Mouse (Mus musculus): ENCODE measurements around the gene Taf9b.
"Not testable (repeated sequence)": the region's sequence is repeated elsewhere in the genome, so short reads cannot be mapped to it uniquely, and the experiment has no call there.

Taf9b gene

DNA sequence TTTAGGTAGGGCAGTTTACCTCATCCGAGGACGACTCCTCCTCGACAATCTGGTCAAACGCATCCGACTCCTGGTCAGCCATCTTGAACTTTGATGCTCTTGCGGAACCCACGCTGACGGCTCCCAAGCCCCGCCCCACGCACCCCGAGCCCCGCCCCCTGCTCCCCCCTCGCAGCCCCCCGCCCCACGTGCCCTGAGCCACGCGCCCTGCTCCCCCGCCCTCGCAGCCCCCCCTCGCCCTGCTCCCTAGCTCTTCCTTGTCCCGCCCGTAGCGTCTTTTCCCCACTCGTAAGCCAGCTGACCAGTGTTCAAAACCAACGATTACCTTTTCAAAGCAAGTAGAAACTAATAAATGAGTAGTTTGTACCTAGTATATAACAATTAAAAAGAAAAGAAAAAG lies at the start of gene Taf9b:
Taf9b (minus strand) TSS at position 101 of the 400 bp plus-strand sequence.
- no peak for DNase-seq

- DNase-seq = no peak
These were observed 34.3 kb upstream of the Taf9b start, which contains the start of gene Fnd3c2 for GRCm38 (mm10) chrX:106255276-106255675. Fnd3c2 (minus strand) TSS chrX:106255376.

DNA sequence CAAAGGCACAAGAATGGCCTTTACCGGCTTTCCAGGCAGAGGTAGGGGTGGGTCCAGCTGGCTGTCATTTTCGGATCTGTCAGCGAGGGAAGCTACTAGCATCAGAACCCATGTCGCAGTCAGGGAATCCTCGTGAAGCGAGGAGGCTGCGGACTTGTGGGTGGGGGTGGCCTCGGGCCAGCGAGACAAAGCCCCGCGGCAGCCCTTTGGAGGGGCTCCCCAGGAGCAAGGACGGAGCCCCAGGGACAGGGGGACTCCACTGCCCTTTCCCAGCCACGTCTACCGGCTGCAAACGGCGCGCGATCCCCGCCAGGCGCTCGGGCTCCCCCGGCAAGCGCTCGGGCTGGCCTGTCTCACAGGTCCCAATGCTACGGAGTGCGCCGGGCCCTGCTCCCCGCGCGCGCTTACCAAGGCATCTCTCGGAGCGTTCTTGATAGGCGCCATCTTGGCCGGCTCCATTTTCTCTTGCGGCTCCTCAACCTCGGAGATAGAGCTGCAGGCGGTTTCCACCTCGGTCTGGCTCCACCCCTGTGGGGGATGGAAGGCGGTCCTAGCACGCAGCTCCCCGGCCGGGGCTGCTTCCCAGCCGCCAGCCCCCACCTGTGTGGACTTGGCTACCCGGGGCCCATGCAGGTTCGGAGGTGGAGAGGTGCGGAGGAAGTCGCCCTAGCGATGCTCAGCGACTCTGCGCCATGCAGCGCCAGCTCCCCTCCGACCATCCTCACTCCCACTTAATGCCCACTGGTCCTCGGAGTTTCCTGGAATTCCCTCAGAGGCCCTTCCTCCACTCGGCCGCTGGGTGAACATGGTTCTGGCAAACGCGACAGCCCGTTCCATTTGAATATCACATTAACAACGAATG lies 1.6 kb downstream of the Taf9b start:
- DNase-seq = peak; percentile 78

DNA sequence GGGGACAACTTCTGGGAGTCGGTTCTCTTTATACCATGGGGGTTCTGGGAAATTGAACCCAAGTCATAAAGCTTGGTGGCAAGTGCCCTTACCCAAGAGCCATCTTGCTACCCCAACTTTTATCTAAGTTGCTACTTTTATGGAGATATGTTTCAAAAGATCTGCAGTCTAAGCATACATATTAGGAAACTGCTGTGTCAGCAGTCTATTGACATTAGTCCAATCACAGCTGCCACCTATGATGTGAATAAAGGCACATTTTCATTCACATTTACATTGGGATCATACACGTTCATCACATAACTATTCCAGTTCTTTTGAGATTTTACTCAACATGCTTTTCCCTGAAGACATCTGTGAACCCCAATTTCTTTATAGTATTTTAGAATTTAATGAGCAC lies 11.9 kb downstream of the Taf9b start:
- DNase-seq = no peak

DNA sequence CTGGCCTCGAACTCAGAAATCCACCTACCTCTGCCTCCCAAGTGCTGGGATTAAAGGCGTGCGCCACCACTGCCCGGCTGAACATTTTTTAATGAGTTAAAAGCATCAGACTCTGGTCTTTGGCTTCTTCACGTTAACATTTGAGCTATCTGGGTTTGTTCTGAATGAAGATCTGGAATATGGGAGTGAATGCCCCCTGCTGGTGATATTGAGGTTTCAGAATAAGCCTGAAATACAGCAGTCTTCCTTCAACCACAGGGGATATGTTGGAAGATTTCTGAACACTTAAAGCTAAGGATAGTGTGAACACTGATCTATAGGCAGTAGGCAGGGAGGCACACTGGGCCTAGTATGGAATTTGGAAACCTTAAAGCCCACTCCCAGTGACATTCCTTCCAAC lies 22.1 kb downstream of the Taf9b start:
- DNase-seq = no peak

GRCm38 (mm10) chrX:106197308-106197707 lies 23.6 kb downstream of the Taf9b start:
- DNase-seq = no peak

DNA sequence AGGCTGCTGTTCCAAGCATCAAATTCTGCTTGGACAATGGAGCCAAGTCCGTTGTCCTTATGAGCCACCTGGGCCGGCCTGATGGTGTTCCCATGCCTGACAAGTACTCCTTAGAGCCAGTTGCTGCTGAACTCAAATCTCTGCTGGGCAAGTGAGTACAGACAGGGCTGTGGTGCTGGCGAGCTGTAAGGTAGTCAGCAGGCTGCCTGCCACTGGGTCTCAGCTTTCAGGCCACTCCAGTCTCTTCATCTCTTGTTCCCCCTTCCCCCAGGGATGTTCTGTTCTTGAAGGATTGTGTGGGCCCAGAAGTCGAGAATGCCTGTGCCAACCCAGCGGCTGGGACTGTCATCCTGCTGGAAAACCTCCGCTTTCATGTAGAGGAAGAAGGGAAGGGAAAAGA lies 26.6 kb downstream of the Taf9b start:
- DNase-seq = not testable (repeated sequence)

GRCm38 (mm10) chrX:106190091-106190490 lies 30.9 kb downstream of the Taf9b start:
- no peak for DNase-seq

GRCm38 (mm10) chrX:106189356-106189755 lies 31.6 kb downstream of the Taf9b start:
- no peak for DNase-seq

DNA sequence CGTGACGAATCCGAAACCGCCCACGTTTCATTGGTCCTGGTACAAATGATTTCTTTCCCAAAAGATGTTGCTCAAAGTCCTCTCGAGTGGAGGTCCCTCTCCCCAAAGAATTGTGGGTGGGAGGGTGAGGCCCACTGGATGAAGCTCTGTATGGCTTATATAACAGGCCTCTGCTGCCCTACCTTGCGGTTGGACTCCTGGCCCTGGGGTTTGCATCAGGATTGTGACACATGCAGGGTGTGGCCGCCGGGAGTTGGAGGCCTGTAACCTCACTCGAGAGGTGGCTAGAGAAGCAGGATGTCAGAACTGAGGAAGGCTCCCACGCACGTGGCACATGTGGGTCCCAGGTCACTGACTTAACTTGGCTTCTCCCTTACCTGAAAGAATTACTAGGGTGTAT lies 33.2 kb downstream of the Taf9b start:
- peak; percentile 24 for DNase-seq

DNA sequence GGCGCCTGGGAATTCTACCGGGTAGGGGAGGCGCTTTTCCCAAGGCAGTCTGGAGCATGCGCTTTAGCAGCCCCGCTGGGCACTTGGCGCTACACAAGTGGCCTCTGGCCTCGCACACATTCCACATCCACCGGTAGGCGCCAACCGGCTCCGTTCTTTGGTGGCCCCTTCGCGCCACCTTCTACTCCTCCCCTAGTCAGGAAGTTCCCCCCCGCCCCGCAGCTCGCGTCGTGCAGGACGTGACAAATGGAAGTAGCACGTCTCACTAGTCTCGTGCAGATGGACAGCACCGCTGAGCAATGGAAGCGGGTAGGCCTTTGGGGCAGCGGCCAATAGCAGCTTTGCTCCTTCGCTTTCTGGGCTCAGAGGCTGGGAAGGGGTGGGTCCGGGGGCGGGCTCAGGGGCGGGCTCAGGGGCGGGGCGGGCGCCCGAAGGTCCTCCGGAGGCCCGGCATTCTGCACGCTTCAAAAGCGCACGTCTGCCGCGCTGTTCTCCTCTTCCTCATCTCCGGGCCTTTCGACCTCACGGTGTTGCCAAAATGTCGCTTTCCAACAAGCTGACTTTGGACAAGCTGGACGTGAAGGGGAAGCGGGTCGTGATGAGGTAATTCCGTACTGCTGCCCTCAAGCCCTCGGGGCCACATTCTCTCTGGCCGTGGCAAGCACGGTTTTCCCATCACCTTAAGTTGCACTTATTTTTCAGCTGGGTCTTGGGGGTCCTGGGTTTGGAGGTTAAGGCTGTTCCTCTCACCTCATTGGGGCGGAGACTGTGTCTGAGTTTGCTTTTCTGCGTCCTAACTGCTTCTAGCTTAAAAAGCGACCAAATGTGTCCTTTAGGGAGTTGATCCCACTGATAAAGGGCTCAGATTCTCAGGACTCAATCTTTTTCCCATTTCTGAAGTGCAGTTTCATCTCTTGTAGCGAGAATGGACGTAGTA lies 34.0 kb downstream of the Taf9b start, which contains the start of gene Pgk1:
Pgk1 (plus strand) TSS at position 388 of the 937 bp plus-strand sequence.
- peak; percentile 94 for DNase-seq

- peak; percentile 69 for DNase-seq
These were observed 35.3 kb downstream of the Taf9b start for GRCm38 (mm10) chrX:106185706-106186105.

DNA sequence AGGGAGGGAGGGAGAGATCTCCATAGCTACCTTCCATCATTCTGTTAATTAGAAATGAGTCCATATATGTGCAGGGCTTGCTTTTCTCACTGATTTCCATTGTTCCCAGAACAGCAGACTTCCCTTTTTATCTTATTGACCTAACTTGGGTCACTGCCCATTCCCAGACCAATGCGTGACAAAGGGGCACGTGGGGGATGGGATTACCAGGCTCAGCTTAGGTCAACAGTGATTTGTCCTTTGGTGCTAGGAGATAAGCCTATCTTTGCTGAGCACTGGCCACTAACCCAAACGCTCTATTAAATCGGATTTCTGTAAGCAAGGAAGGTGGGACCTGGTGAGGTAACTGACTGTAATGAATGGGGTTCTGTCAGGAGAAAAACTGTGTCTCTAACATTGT lies 36.7 kb downstream of the Taf9b start:
- peak; percentile 12 for DNase-seq

DNA sequence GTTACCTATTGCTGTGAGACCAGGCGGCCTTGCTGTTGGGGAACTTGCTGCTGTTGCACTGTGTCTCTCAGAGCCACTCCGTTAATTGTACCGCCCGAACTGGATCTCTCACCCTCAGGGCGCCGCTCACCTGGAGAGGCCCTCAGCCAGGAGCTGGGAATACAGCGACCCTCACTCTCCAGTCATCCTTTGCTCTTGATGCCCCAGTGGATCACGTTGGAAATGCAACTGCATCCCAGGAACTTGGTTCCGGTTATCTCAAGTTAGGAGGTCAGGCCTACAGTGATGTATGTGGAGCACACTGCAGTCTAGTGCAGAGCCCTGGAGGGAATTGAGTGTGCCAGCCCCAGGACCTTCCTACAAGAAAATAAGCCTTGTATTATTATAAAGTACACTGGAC lies 44.6 kb downstream of the Taf9b start:
- no peak for DNase-seq

DNA sequence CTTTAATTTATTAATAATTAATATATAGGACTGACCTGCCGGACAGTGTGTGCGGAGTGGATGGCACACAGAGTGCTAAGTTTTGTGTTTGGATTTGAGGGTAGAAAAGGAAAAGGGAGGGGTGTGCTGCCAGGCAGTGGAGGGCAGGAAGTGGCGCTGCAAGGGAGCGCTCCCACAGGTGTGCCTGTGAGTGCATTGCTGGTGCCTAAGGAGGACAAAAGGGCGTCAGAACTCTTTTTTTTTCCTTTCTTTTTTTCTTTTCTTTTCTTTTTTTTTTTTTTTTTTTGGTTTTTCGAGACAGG lies 49.2 kb downstream of the Taf9b start:
- no peak for DNase-seq

DNA sequence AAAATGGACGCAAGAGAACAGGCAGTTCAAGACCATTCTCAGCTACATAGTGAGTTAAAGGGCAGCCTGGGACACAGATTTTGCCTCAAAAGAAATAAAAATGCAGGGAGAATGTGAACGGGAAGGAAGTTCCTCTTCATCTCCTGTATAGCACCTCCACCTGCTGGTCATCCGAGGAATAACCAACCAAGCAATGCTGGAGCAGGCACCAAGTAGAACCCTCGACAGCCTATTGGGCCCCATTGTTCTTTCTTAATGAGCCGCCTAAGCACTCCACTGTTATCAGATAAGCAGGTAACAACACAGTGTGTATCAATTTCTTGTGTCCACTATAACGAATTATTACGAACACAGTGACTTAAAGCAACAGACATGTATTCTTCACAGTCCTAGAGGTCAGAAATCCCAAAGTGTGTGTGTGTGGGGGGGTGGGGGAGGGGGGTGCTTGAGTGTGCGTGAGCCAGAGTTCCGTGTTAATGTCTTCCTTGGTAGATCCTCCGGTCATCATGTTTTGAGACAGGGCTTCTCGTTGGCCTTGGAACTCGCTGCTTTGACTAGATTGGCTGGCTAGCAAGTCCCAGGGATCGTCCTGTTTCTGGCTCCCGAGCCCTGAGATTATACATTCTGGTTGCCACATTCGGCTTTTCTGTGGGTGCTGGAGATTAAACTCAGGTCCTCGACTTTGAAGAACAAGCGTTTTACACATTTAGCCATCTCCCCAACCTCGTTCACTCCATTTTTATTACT lies 49.7 kb downstream of the Taf9b start:
- peak; percentile 81 for DNase-seq

DNA sequence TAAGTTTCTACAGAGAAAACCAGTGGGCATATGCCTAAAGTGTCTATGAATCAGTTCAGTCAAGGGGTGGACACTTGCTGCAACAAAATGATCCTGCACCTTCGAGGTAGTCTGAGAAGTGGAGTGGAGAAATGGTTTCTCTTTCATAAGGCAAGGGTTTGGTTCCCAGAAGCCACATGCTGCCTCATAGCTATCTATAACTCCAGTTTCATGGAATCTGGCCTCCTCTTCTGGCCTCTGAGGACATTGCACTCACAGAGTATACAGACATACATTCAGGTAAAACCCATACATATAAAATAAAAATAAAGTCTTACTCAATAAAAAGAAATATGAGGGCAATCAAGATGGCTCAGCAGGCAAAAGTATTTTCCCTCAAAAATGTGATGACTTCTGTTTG lies 55.9 kb downstream of the Taf9b start:
- DNase-seq = no peak

DNA sequence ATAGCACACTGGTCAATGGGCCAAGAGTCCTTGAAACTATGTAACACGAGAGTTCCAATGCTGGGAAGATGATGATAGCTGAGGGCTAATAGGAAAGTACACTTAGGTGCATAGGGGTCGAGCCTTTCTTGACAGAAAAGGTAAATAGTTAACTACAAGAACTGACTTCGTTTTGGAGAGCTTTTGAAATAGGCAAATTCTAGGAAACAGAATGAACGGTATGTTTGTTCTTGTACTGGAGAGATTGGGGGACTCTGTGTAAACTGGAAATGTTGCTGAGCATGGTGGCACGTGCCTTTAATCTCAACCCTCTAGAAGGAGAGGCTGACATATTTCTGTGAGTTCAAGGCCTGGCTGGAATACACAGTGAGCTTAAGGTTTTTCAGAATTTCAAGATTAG lies 56.4 kb downstream of the Taf9b start:
- no peak for DNase-seq

DNA sequence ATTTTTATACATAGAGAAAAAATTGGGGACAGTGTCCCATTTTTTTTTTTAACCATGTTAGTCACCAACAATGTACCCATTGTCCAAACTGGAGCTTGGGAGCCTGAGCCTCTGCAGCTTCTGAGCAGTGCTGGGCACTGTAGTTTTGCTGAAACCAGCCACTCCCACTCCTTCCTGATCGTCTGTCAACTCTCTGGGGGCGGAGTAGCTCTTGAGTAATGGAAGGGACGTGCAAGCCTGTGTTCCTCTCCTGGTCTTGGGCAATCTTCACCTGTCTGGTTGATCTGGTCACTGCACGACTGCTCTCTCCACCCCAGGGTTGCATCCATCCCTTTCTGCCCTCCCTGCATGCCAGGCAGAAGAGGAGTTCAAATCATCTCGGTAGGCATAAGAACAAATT lies 57.0 kb downstream of the Taf9b start:
- no peak for DNase-seq

Measured in embryo, embryonic 11 days (tissue).